Mouse (Mus musculus) heart, adult 2 months (tissue): ENCODE results near the gene Rasgrp4.

Source experiments
- CTCF ChIP-seq: fragments of 200-600 bp; IDR thresholded peaks from 2 replicates; pipeline ENCODE4 v1.8.1; 2022; ENCODE audit warnings: antibody characterized with exemption, mild to moderate bottlenecking, moderate library complexity
- EP300 ChIP-seq: fragments of 200-500 bp; IDR thresholded peaks from 2 replicates; pipeline ENCODE4 v1.6.1; 2011; ENCODE audit warnings: low read depth, low read length, control low read depth; ENCODE audit not compliant: insufficient read depth
- POLR2A ChIP-seq: fragments of 200-500 bp; IDR thresholded peaks from 2 replicates; pipeline ENCODE4 v1.6.1; 2011; ENCODE audit warnings: mild to moderate bottlenecking, low read depth, low read length, control low read depth; ENCODE audit not compliant: insufficient read depth

GRCm38 (mm10) chr7:29169231-29170065, 34.8 kb downstream of the Rasgrp4 start:
- no peak for TF ChIP-seq POLR2A
- TF ChIP-seq CTCF = no peak
- no peak for TF ChIP-seq EP300
